Mouse (Mus musculus) megakaryocyte, embryonic 14.5 days (primary cell): ENCODE measurements around the gene Rhoq.

Experiments
- FLI1 ChIP-seq: IDR thresholded peaks from 2 replicates; pipeline ENCODE4 v1.6.1; 2012; ENCODE audit warnings: low read length, inconsistent platforms, mixed read lengths
- GATA1 ChIP-seq: IDR thresholded peaks from 3 replicates; pipeline ENCODE4 v1.6.1; 2012; ENCODE audit warnings: mixed read lengths, low read length, inconsistent platforms, borderline replicate concordance

GRCm38 (mm10) chr17:86991306-86991705, 28.4 kb downstream of the Rhoq start:
- no peak for TF ChIP-seq GATA1
- TF ChIP-seq FLI1: no peak
